In genomic region chr6:91244331-91244730, GRCm38 (mm10) we compare ENCODE assay signal across 16 mouse cellular contexts. TPM values are rescaled to one million over a fixed set of nuclear protein-coding genes. Genes with fewer than 3 reads are reported as not detected.
A peak's percentile ranks its signal among the peaks of the same experiment; 100 is the strongest.
DNase-seq lines count a peak whose midpoint lies in the region; ATAC-seq and TF ChIP-seq lines count a peak whose summit lies in the region.
"Had no signal": no experiment of that assay in that cellular context is flagged by ENCODE, and none has a peak within 500 bp of the region (broad histone marks: within the 10 kb centered on the region; RNA-seq: fewer than 3 reads in every experiment).

No protein-coding gene starts in this region.

- no peaks in the 10 kb centered on the region for H3K9me3 ChIP-seq in midbrain, postnatal 0 days (ENCODE audit: low read length)
- H3K9me3 ChIP-seq in midbrain, embryonic 13.5 days, result no peaks in the 10 kb centered on the region
- no peaks in the 10 kb centered on the region for H3K9me3 ChIP-seq in neural tube, embryonic 15.5 days (replicated peaks)
- no peaks in the 10 kb centered on the region for H3K9me3 ChIP-seq in stomach, postnatal 0 days (ENCODE audit: control insufficient read depth, low read length)

- no peaks in the 10 kb centered on the region for H3K27me3 ChIP-seq in midbrain, postnatal 0 days (ENCODE audit: insufficient read depth, low read length)
- peaks cover 14% of the 10 kb centered on the region; the same call in 1 of the 2 replicates for H3K27me3 ChIP-seq in midbrain, embryonic 13.5 days
- H3K27me3 ChIP-seq in neural tube, embryonic 15.5 days (replicated peaks), result no peaks in the 10 kb centered on the region
- no peaks in the 10 kb centered on the region for H3K27me3 ChIP-seq in stomach, postnatal 0 days (ENCODE audit: control insufficient read depth, insufficient read depth, low read length)
- H3K27me3 ChIP-seq: Patski had no signal

- peak; percentile 54 for DNase-seq in midbrain, postnatal 0 days (ENCODE audit: low spot score)
- DNase-seq in layer of hippocampus, adult 8-10 months (ENCODE audit: low spot score in 2 of 2), result peak; percentile 58 to 70
- no peak for DNase-seq in stomach, postnatal 0 days (ENCODE audit: low spot score)
- DNase-seq in Muller cell, postnatal 12 days (ENCODE audit: inconsistent ontology term), result no peak
- DNase-seq in kidney, postnatal 4 days, result no peak
- DNase-seq: cerebellum, postnatal 36 days; heart, adult 2 months; heart, postnatal 36 days; kidney, postnatal 25 days; lung, adult 2 months; thymus, postnatal 25 days had no signal

- no peak overlapping the region for H3K9ac ChIP-seq in midbrain, postnatal 0 days (replicated peaks; ENCODE audit: low read length, poor library complexity, severe bottlenecking)
- H3K9ac ChIP-seq in midbrain, embryonic 13.5 days (replicated peaks), result no peak overlapping the region
- no peak overlapping the region for H3K9ac ChIP-seq in neural tube, embryonic 15.5 days (replicated peaks)
- no peak overlapping the region for H3K9ac ChIP-seq in stomach, postnatal 0 days (ENCODE audit: low read length)

- TF ChIP-seq CTCF in midbrain, postnatal 0 days (IDR thresholded peaks at IDR 0.05), result no peak
- no peak for TF ChIP-seq CTCF in stomach, postnatal 0 days (IDR thresholded peaks at IDR 0.05; ENCODE audit: low read depth)

- ATAC-seq in midbrain, postnatal 0 days (ENCODE audit: low FRiP score), result no peak
- no peak for ATAC-seq in midbrain, embryonic 13.5 days
- peak; percentile 65; the same call in 1 of the 2 replicates for ATAC-seq in neural tube, embryonic 15.5 days (ENCODE audit: low FRiP score)
- ATAC-seq in stomach, postnatal 0 days (ENCODE audit: low FRiP score, low TSS enrichment), result no peak
- ATAC-seq: CD4-positive, CD25-positive, alpha-beta regulatory T cell, adult 4 months; intestine, embryonic 16.5 days; Patski had no signal

- no peak overlapping the region for H3K4me2 ChIP-seq in midbrain, postnatal 0 days (ENCODE audit: low read depth, low read length, poor library complexity, severe bottlenecking)
- H3K4me2 ChIP-seq in midbrain, embryonic 13.5 days (replicated peaks), result no peak overlapping the region
- peak overlapping the region; percentile 13; the same call in 1 of the 2 replicates for H3K4me2 ChIP-seq in neural tube, embryonic 15.5 days
- no peak overlapping the region for H3K4me2 ChIP-seq in stomach, postnatal 0 days (replicated peaks; ENCODE audit: low read depth)

- TF ChIP-seq EP300 in stomach, postnatal 0 days (optimal IDR thresholded peaks at IDR 0.05), result no peak

- H3K4me3 ChIP-seq in midbrain, postnatal 0 days (ENCODE audit: low read depth, low read length), result no peak overlapping the region
- H3K4me3 ChIP-seq in midbrain, embryonic 13.5 days (replicated peaks), result no peak overlapping the region
- H3K4me3 ChIP-seq in neural tube, embryonic 15.5 days (replicated peaks), result no peak overlapping the region
- H3K4me3 ChIP-seq in stomach, postnatal 0 days (ENCODE audit: low read depth, low read length), result no peak overlapping the region
- H3K4me3 ChIP-seq: heart, adult 2 months had no signal

- H3K27ac ChIP-seq in midbrain, postnatal 0 days (ENCODE audit: low read depth, low read length), result no peak overlapping the region
- H3K27ac ChIP-seq in midbrain, embryonic 13.5 days, result no peak overlapping the region
- no peak overlapping the region for H3K27ac ChIP-seq in neural tube, embryonic 15.5 days (replicated peaks)
- no peak overlapping the region for H3K27ac ChIP-seq in stomach, postnatal 0 days (replicated peaks)
- H3K27ac ChIP-seq: heart, adult 2 months had no signal

- H3K36me3 ChIP-seq in midbrain, postnatal 0 days (ENCODE audit: insufficient read depth, low read length), result no peaks in the 10 kb centered on the region
- no peaks in the 10 kb centered on the region for H3K36me3 ChIP-seq in midbrain, embryonic 13.5 days
- H3K36me3 ChIP-seq in neural tube, embryonic 15.5 days, result no peaks in the 10 kb centered on the region
- no peaks in the 10 kb centered on the region for H3K36me3 ChIP-seq in stomach, postnatal 0 days (ENCODE audit: control insufficient read depth, insufficient read depth, low read length)

- WGBS in midbrain, postnatal 0 days, result 84% methylated on average over 8 of the region's 8 CpGs
- WGBS in midbrain, embryonic 13.5 days, result 79% methylated on average over 8 of the region's 8 CpGs
- WGBS in neural tube, embryonic 15.5 days, result 21% methylated on average over 8 of the region's 8 CpGs
- WGBS in stomach, postnatal 0 days, result 61% methylated on average over 8 of the region's 8 CpGs

- H3K4me1 ChIP-seq in midbrain, postnatal 0 days (ENCODE audit: insufficient read depth, low read length), result no peaks in the 10 kb centered on the region
- peaks cover 8% of the 10 kb centered on the region for H3K4me1 ChIP-seq in midbrain, embryonic 13.5 days (replicated peaks)
- peaks cover 22% of the 10 kb centered on the region for H3K4me1 ChIP-seq in neural tube, embryonic 15.5 days
- H3K4me1 ChIP-seq in stomach, postnatal 0 days (replicated peaks; ENCODE audit: control insufficient read depth, insufficient read depth), result no peaks in the 10 kb centered on the region

RNA-seq across cellular contexts. Expression of gene Fbln2, which starts 32.1 kb away (rescaled TPM):
- total RNA-seq in midbrain, postnatal 0 days (2014; rRNA removed), result 32.0 and 33.5 TPM in 2 replicates
- 12.1 and 15.3 TPM in 2 replicates for polyA plus RNA-seq in midbrain, postnatal 0 days (2015; fragmentation: Nextera tagmentation; extraction: Ambion mirVana)
- 10.8 and 11.1 TPM in 2 replicates for polyA plus RNA-seq in midbrain, embryonic 13.5 days (2015; fragmentation: Nextera tagmentation; extraction: Ambion mirVana)
- 10 to 100 TPM; 10.3 to 13.7 (median 11.0) TPM for total RNA-seq in layer of hippocampus, adult 8-10 months (2022)
- 33.7 and 47.7 TPM in 2 replicates for polyA plus RNA-seq in neural tube, embryonic 15.5 days (2015; fragmentation: Nextera tagmentation; extraction: Ambion mirVana)
- polyA plus RNA-seq in stomach, postnatal 0 days (2015; fragmentation: Nextera tagmentation; extraction: Ambion mirVana), result 29.5 and 32.1 TPM in 2 replicates

Comparison
In these comparisons a context has a peak if more than half of its experiments do, and no peak if none do; other contexts are left out.
1. DNase-seq: peak in midbrain, postnatal 0 days (single experiment) and layer of hippocampus, adult 8-10 months (2 of 2); none in stomach, postnatal 0 days (single experiment), Muller cell, postnatal 12 days (single experiment) and kidney, postnatal 4 days (0 of 2).